In genomic region chr13:48970566-48970965, GRCm38 (mm10) we compare ENCODE assay signal across 14 mouse cellular contexts. TPM values are rescaled to one million over a fixed set of nuclear protein-coding genes. Genes with fewer than 3 reads are reported as not detected.
A peak's percentile ranks its signal among the peaks of the same experiment; 100 is the strongest.
DNase-seq lines count a peak whose midpoint lies in the region; ATAC-seq lines count a peak whose summit lies in the region.
"Had no signal": no experiment of that assay in that cellular context is flagged by ENCODE, and none has a peak within 500 bp of the region (broad histone marks: within the 10 kb centered on the region; RNA-seq: fewer than 3 reads in every experiment).

No protein-coding gene starts in this region.

- peaks cover 7% of the 10 kb centered on the region; the same call in 1 of the 2 replicates for H3K4me1 ChIP-seq in intestine, embryonic 14.5 days (replicated peaks; ENCODE audit: control insufficient read depth, insufficient read depth, low read length)
- H3K4me1 ChIP-seq in liver, embryonic 16.5 days (ENCODE audit: control insufficient read depth, low read depth, low read length), result peaks cover 26% of the 10 kb centered on the region
- peaks cover 30% of the 10 kb centered on the region for H3K4me1 ChIP-seq in forebrain, embryonic 15.5 days

- H3K27me3 ChIP-seq in intestine, embryonic 14.5 days (replicated peaks; ENCODE audit: control insufficient read depth, insufficient read depth, low read length), result no peaks in the 10 kb centered on the region
- H3K27me3 ChIP-seq in liver, embryonic 16.5 days (ENCODE audit: control insufficient read depth, insufficient read depth, low read depth, low read length), result no peaks in the 10 kb centered on the region
- no peaks in the 10 kb centered on the region for H3K27me3 ChIP-seq in forebrain, embryonic 15.5 days
- H3K27me3 ChIP-seq: embryonic facial prominence, embryonic 12.5 days; neural tube, embryonic 12.5 days had no signal

- H3K9me3 ChIP-seq in intestine, embryonic 14.5 days (ENCODE audit: control insufficient read depth, low read length), result no peaks in the 10 kb centered on the region
- no peaks in the 10 kb centered on the region for H3K9me3 ChIP-seq in liver, embryonic 16.5 days (replicated peaks; ENCODE audit: control insufficient read depth, low read length)
- no peaks in the 10 kb centered on the region for H3K9me3 ChIP-seq in forebrain, embryonic 15.5 days
- H3K9me3 ChIP-seq: embryonic facial prominence, embryonic 12.5 days; neural tube, embryonic 12.5 days had no signal

- H3K4me2 ChIP-seq in intestine, embryonic 14.5 days (ENCODE audit: low read length), result no peak overlapping the region
- H3K4me2 ChIP-seq in liver, embryonic 16.5 days (ENCODE audit: low read depth, low read length), result peak overlapping the region; percentile 22; the same call in 1 of the 2 replicates
- H3K4me2 ChIP-seq in forebrain, embryonic 15.5 days (replicated peaks), result no peak overlapping the region
- H3K4me2 ChIP-seq: embryonic facial prominence, embryonic 12.5 days; neural tube, embryonic 12.5 days had no signal

- H3K9ac ChIP-seq in intestine, embryonic 14.5 days (ENCODE audit: low read length), result no peak overlapping the region
- no peak overlapping the region for H3K9ac ChIP-seq in liver, embryonic 16.5 days (ENCODE audit: low read depth, low read length)
- no peak overlapping the region for H3K9ac ChIP-seq in forebrain, embryonic 15.5 days (replicated peaks)
- H3K9ac ChIP-seq: embryonic facial prominence, embryonic 12.5 days; neural tube, embryonic 12.5 days had no signal

- H3K36me3 ChIP-seq in intestine, embryonic 14.5 days (ENCODE audit: control insufficient read depth, insufficient read depth, low read length), result no peaks in the 10 kb centered on the region
- no peaks in the 10 kb centered on the region for H3K36me3 ChIP-seq in liver, embryonic 16.5 days (ENCODE audit: control insufficient read depth, insufficient read depth)
- no peaks in the 10 kb centered on the region for H3K36me3 ChIP-seq in forebrain, embryonic 15.5 days

- H3K27ac ChIP-seq in intestine, embryonic 14.5 days (ENCODE audit: low read depth), result peak overlapping the region; percentile 29
- peak overlapping the region; percentile 11; the same call in 1 of the 2 replicates for H3K27ac ChIP-seq in liver, embryonic 16.5 days (ENCODE audit: low read length)
- H3K27ac ChIP-seq in forebrain, embryonic 15.5 days (replicated peaks), result no peak overlapping the region
- H3K27ac ChIP-seq: embryonic facial prominence, embryonic 12.5 days; neural tube, embryonic 12.5 days had no signal

- H3K4me3 ChIP-seq in intestine, embryonic 14.5 days (ENCODE audit: low read depth, low read length), result no peak overlapping the region
- no peak overlapping the region for H3K4me3 ChIP-seq in liver, embryonic 16.5 days (ENCODE audit: low read depth, low read length)
- H3K4me3 ChIP-seq in forebrain, embryonic 15.5 days, result no peak overlapping the region
- H3K4me3 ChIP-seq: embryonic facial prominence, embryonic 12.5 days; neural tube, embryonic 12.5 days had no signal

- 79% methylated on average over 13 of the region's 13 CpGs for WGBS in intestine, embryonic 14.5 days
- 72% methylated on average over 13 of the region's 13 CpGs for WGBS in liver, embryonic 16.5 days (ENCODE audit: insufficient replicate concordance)
- WGBS in forebrain, embryonic 15.5 days, result 79% methylated on average over 13 of the region's 13 CpGs

- intact Hi-C loops in left cerebral cortex, postnatal 4 days (cut with DNase I), result no loop called here

- no peak for ATAC-seq in intestine, embryonic 14.5 days (replicated peaks; ENCODE audit: low FRiP score, low TSS enrichment, low read depth)
- no peak for ATAC-seq in liver, embryonic 16.5 days (ENCODE audit: low read depth)
- no peak for ATAC-seq in forebrain, embryonic 15.5 days (replicated peaks)
- ATAC-seq: inflammation-experienced regulatory T-cells, adult 6 months had no signal

- DNase-seq in left cerebral cortex, postnatal 4 days, result peak; percentile 13
- no peak for DNase-seq in left cerebral cortex, adult 9 months (ENCODE audit: low spot score in 2 of 2)
- DNase-seq in R1 (ENCODE audit: low read depth, low spot score), result peak; percentile 86
- no peak for DNase-seq in intestine, embryonic 14.5 days (ENCODE audit: low spot score)
- DNase-seq in left cerebral cortex, adult 18-20 months (ENCODE audit: low spot score in 2 of 2), result no peak
- no peak for DNase-seq in adrenal gland, adult 8-10 months
- DNase-seq: cerebellum, adult 2 months; layer of hippocampus, postnatal 36 days; right cerebral cortex, postnatal 14 days had no signal

RNA-seq across cellular contexts. Expression of gene Fam120a, which starts 2.7 kb away (rescaled TPM):
- 10 to 100 TPM; 76.8 to 77.6 TPM for total RNA-seq in left cerebral cortex, postnatal 4 days (2021)
- 43.0 and 43.8 TPM in 2 replicates for polyA plus RNA-seq in intestine, embryonic 14.5 days (2014; fragmentation: Nextera tagmentation; extraction: Ambion mirVana)
- 11.5 and 12.0 TPM in 2 replicates for polyA plus RNA-seq in liver, embryonic 16.5 days (2015; fragmentation: Nextera tagmentation; extraction: Ambion mirVana)
- total RNA-seq in left cerebral cortex, adult 18-20 months (2021), result 100 to 1,000 TPM; 106 to 111 TPM
- 100 to 1,000 TPM; 170 to 195 (median 182) TPM for total RNA-seq in adrenal gland, adult 8-10 months (2022)
- 13.9 and 14.4 TPM in 2 replicates for polyA plus RNA-seq in forebrain, embryonic 15.5 days (2015; fragmentation: Nextera tagmentation; extraction: Ambion mirVana)

Comparison
In these comparisons a context has a peak if more than half of its experiments do, and no peak if none do; other contexts are left out.
1. DNase-seq: peak in left cerebral cortex, postnatal 4 days (single experiment) and R1 (single experiment); none in left cerebral cortex, adult 9 months (0 of 2), intestine, embryonic 14.5 days (single experiment), left cerebral cortex, adult 18-20 months (0 of 2) and adrenal gland, adult 8-10 months (single experiment).